Mouse (Mus musculus) lung, adult 2 months (tissue): ENCODE results near the gene Aak1. TPM values are rescaled to one million over a fixed set of nuclear protein-coding genes. Genes with fewer than 3 reads are reported as not detected.

Experiments used
- DNase-seq: peaks from one replicate; pipeline ENCODE4 v3.0.0; 2022
- H3K4me1 ChIP-seq: fragments of 200-500 bp; 2 replicates; pipeline ENCODE4 v1.6.1; 2011; ENCODE audit warnings: low read length; ENCODE audit not compliant: control insufficient read depth, insufficient read depth
- H3K4me3 ChIP-seq: fragments of 200-500 bp; replicated peaks from 2 replicates; pipeline ENCODE3; 2011; ENCODE audit warnings: low read depth, mild to moderate bottlenecking, control low read depth, low read length; ENCODE audit errors: extremely low read depth
- CTCF ChIP-seq: fragments of 200-500 bp; IDR thresholded peaks from 2 replicates; pipeline ENCODE4 v1.5.1; 2011; ENCODE audit warnings: mild to moderate bottlenecking, low read length, control low read depth; ENCODE audit not compliant: insufficient read depth
- POLR2A ChIP-seq: fragments of 200-500 bp; IDR thresholded peaks from 2 replicates; pipeline ENCODE4 v1.6.1; 2011; ENCODE audit warnings: low read depth, mild to moderate bottlenecking, control low read depth, low read length, borderline replicate concordance; ENCODE audit errors: extremely low read depth
- WGBS: fragments of 180-500 bp; shearing (Covaris S2); methylation state at CpG from one replicate; pipeline ENCODE4 v1.1.7; 2018; 5-methylcytosine and 5-hydroxymethylcytosine counted together
- polyA plus RNA-seq: library from polyadenylated mRNA; depleted of rRNA; stranded (reverse); fragments of >200 nt; gene quantifications from 2 replicates; pipeline ENCODE4 v1.2.3, GENCODE M21; 2012

Gene Aak1
- polyA plus RNA-seq, 1 experiment: 17.7 TPM

- TF ChIP-seq POLR2A (no peak), CTCF (no peak)
- DNase-seq: no peak
- H3K4me1 ChIP-seq: no peaks in the 10 kb centered on the region
- no peak overlapping the region for H3K4me3 ChIP-seq
- 87% methylated on average over 2 of the region's 2 CpGs for WGBS
Observed at GRCm38 (mm10) chr6:86967166-86967565, 117.8 kb downstream of the Aak1 start.

- TF ChIP-seq CTCF: no peak
- no peak for TF ChIP-seq POLR2A
Observed at GRCm38 (mm10) chr6:86973956-86974355, 124.6 kb downstream of the Aak1 start.

GRCm38 (mm10) chr6:86978156-86978908 is 129.0 kb downstream of the Aak1 start:
- TF ChIP-seq POLR2A (no peak), CTCF (no peak)
- Histone ChIP-seq H3K4me3 (no peak overlapping the region), H3K4me1 (no peaks in the 10 kb centered on the region)
- WGBS: 79% methylated on average over 8 of the region's 8 CpGs
- DNase-seq: no peak

More at GRCm38 (mm10) chr6:86973956-86974355, 124.6 kb downstream of the Aak1 start:
- Histone ChIP-seq H3K4me3 (no peak overlapping the region), H3K4me1 (no peaks in the 10 kb centered on the region)
- no peak for DNase-seq
- WGBS: 92% methylated on average over 4 of the region's 4 CpGs

- no peak overlapping the region for H3K4me3 ChIP-seq
- H3K4me1 ChIP-seq: no peaks in the 10 kb centered on the region
- 83% methylated on average over 6 of the region's 6 CpGs for WGBS
- no peak for TF ChIP-seq POLR2A
- no peak for TF ChIP-seq CTCF
- DNase-seq: no peak
Observed at GRCm38 (mm10) chr6:86978909-86979265, 129.6 kb downstream of the Aak1 start.

- no peak overlapping the region for H3K4me3 ChIP-seq
- no peaks in the 10 kb centered on the region for H3K4me1 ChIP-seq
- TF ChIP-seq CTCF (no peak), POLR2A (no peak)
- 74% methylated on average over 2 of the region's 2 CpGs for WGBS
- no peak for DNase-seq
Observed at GRCm38 (mm10) chr6:86981206-86981605, 131.9 kb downstream of the Aak1 start.

- Histone ChIP-seq H3K4me1 (no peaks in the 10 kb centered on the region), H3K4me3 (no peak overlapping the region)
- no peak for TF ChIP-seq POLR2A
- no peak for TF ChIP-seq CTCF
- no peak for DNase-seq
- WGBS: 76% methylated on average over 8 of the region's 8 CpGs
Observed at GRCm38 (mm10) chr6:86985314-86986106, 136.2 kb downstream of the Aak1 start.

- H3K4me3 ChIP-seq: no peak overlapping the region
- no peaks in the 10 kb centered on the region for H3K4me1 ChIP-seq
- WGBS: 87% methylated on average over 6 of the region's 6 CpGs
- DNase-seq: no peak
- TF ChIP-seq CTCF (no peak), POLR2A (no peak)
Observed at GRCm38 (mm10) chr6:86989576-86989975, 140.3 kb downstream of the Aak1 start.

GRCm38 (mm10) chr6:86991041-86991440 is 141.7 kb downstream of the Aak1 start:
- DNase-seq: peak; percentile 34
- WGBS: 70% methylated on average over 3 of the region's 3 CpGs
- no peak overlapping the region for H3K4me3 ChIP-seq
- TF ChIP-seq CTCF: no peak
- no peak for TF ChIP-seq POLR2A
- no peaks in the 10 kb centered on the region for H3K4me1 ChIP-seq

- TF ChIP-seq POLR2A (no peak), CTCF (no peak)
- no peak overlapping the region for H3K4me3 ChIP-seq
- no peak for DNase-seq
- H3K4me1 ChIP-seq: no peaks in the 10 kb centered on the region
- 94% methylated on average over 8 of the region's 8 CpGs for WGBS
Observed at GRCm38 (mm10) chr6:86992349-86992748, 143.0 kb downstream of the Aak1 start.

- Histone ChIP-seq H3K4me3 (no peak overlapping the region), H3K4me1 (no peaks in the 10 kb centered on the region)
- DNase-seq: no peak
- 69% methylated on average over 4 of the region's 4 CpGs for WGBS
- TF ChIP-seq POLR2A: no peak
Observed at GRCm38 (mm10) chr6:86994254-86994653, 144.9 kb downstream of the Aak1 start.
